Mouse (Mus musculus) ES-E14 (cell line): ENCODE measurements at regions not wholly inside any gene's neighbourhood (a gene's known extent, or its start where the extent isn't known, plus 50 kb on each side); places are given as distances from the start of the nearest gene placed in this dataset.

ENCODE experiments used
- CHD2 ChIP-seq: IDR thresholded peaks from 2 replicates; pipeline ENCODE4 v1.6.1; 2014; ENCODE audit warnings: mild to moderate bottlenecking, low read depth, low read length, inconsistent platforms
- HCFC1 ChIP-seq: IDR thresholded peaks from 2 replicates; pipeline ENCODE4 v1.6.1; 2012; ENCODE audit warnings: low read length, inconsistent platforms, borderline replicate concordance; ENCODE audit not compliant: insufficient read depth
- MAFK ChIP-seq: IDR thresholded peaks from 2 replicates; pipeline ENCODE4 v1.6.1; 2014; ENCODE audit warnings: mild to moderate bottlenecking, low read depth, low read length, inconsistent platforms; ENCODE audit not compliant: insufficient read depth
- ZC3H11A ChIP-seq: IDR thresholded peaks from 2 replicates; pipeline ENCODE4 v1.6.1; 2012; ENCODE audit warnings: low read depth, mild to moderate bottlenecking, inconsistent platforms, low read length, borderline replicate concordance
- ZNF384 ChIP-seq: IDR thresholded peaks from 2 replicates; pipeline ENCODE4 v1.6.1; 2012; ENCODE audit warnings: low read depth, low read length, inconsistent platforms

DNA sequence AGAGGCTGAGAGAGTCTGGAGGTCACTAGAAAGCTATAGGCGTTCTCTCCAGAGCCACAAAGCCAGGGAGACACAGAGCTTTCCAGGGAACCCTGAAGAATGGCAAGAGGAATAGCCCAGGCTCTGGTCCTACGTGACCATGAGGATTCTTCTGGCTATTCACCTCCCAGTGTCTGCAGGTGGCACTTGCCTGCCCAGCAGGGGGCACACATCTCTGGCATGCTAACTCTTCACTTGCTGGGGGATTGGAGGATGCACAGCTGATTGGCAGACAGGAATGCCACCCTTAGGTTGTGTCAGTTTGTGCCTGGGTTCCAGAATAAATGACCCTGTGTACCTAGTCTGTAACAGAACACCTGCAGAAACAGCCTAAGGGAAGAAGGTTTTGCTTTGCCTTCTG, 141.8 kb downstream of the Oma1 start:
- TF ChIP-seq MAFK (no peak), ZC3H11A (no peak), CHD2 (no peak), ZNF384 (no peak), HCFC1 (no peak)
